Mouse (Mus musculus) embryo, embryonic 10 days (tissue): ENCODE results near the gene Uqcrq.
A peak's percentile ranks its signal among the peaks of the same experiment; 100 is the strongest.

ENCODE experiments used
- DNase-seq: peaks from one replicate; pipeline ENCODE4 v3.0.0-alpha.2; 2015; ENCODE audit warnings: low spot score

The Uqcrq gene

DNA sequence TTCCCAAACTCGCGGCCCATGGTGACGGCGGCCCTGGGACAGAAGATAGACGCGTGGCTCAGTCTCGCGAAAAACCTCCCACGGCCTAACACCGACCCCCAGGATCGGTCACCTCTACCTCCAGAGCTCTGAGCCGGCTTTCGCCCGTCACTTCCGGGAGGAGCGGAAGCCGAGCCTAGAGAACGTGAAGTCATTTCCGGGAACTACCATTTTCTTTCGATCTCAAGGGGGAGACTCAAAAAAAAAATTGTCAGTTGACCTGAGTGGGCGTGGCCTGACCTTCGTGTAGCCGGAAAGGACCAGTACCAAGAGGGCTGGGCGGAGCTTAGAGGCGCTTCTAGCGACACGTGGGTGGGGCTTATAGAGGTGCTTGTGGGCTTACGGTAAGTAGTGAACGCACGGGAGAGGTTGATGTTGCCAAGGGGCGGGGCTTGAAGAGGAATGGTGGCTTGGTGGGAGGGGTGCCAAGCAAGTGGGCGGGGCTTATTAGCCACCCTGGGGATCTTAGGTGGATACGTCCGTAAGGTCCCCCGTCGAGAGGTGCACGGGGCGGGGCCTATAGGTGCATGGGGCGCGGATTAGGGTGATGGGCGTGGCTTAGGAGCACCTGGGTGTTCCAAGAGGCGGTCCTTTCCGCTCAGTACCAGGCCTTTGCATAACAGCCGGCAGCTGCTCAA is at the start of gene Uqcrq, which contains the start of gene Gdf9:
TSS of gene Uqcrq (minus strand) at position 162 of the 677 bp plus-strand sequence.
TSS of gene Gdf9 (plus strand) at position 354 of the 677 bp plus-strand sequence.
- peak; percentile 100 for DNase-seq

DNA sequence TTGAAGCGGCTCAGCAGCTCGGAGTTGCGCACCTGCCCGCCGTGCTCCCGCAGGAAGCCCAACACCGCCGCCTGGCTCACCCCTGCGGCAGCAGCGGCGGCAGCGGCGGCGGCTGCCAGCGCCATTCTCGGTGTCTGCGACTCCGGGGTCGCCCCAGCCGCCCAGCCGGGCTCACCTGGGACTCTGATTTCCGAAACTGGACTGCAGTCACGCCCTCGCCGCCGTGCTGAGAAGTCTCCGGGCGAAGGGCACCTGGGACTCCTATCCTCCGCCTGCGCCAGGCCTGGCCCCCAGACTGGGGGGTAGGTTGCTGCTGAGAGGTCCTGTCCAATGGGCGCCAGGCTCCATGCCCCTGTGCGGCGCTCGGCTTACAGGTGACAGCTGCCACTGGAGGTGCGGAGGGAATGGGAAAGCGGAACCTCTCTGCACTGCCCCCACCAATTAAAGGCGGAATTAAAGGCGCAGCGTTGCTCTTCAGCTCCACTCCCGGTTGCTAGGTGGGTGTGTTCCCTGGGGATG is 49.2 kb upstream of the Uqcrq start, which contains the start of the genes Gm9945 and Sowaha:
TSS of gene Gm9945 (plus strand) at position 384 of the 519 bp plus-strand sequence.
TSS of gene Sowaha (minus strand) at position 492 of the 519 bp plus-strand sequence.
- DNase-seq = no peak

DNA sequence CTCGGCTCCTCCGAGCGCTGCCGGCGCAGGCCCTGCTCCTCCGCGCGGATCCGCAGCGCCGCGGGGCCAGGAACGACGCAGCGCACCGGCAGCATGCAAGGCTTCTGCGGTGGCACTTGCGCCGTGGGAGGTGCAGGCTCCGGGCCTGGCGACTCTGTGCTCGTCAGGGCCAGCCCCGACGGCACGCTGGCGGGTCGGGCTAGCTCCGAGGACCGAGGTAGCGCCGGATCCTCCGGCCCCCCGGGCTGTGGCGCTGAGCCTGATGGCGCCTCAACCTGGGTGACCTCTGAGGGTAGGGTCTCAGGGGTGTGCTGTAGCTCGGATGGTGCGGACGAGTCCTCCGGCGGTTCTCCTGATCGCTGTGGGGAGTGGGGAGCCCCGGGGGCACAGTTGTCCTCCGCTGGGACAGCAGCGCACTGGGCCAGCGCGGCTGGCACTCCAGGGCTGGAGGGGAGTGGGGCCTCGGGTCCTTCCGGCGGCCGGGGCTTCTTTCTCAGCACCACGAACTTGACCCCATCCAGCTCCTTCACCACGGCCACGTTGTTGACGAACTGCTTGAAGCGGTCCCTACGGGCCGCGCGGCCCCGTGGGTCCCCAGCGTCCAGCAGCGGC is 48.6 kb upstream of the Uqcrq start:
- DNase-seq = peak; percentile 13

DNA sequence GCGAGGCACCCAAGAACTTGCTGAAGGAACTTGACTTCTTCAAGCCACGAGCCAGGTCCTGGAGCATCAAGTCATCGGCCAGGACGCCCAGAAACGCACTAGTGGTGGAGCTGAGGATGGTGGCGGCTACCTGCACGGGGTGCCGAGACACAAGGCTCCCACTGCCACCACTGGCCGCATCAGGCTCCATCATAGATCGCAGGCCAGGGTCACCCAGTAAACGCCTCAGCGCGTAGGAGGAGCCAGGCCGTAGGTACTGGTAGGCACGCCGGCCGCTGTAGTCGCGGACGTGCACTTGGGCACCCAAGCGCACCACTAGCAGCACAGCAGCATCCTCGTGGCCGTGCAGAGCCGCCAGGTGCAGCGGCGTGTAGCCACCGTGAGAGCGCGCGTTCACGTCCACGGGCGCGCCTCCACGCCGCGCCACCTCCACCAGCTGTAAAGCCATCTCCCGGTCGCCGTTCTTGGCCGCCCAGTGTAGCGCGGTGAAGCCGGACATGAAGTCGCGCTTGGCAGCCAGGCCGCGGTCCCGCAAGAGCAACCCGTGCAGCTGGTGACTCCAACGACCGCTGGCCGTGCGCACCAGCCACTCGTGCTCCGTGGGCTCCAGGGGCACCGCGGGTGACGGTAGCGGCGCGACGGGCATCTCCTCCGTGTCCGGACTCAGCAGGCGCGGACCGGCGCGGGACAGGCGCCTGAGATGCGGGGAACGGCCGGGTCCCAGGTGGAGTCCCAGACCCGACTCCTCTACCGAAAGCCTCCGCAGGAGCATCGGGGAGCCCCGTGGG is 47.9 kb upstream of the Uqcrq start:
- DNase-seq = peak; percentile 39

GRCm38 (mm10) chr11:53477833-53478232 is 47.2 kb upstream of the Uqcrq start:
- DNase-seq = peak; percentile 46

DNA sequence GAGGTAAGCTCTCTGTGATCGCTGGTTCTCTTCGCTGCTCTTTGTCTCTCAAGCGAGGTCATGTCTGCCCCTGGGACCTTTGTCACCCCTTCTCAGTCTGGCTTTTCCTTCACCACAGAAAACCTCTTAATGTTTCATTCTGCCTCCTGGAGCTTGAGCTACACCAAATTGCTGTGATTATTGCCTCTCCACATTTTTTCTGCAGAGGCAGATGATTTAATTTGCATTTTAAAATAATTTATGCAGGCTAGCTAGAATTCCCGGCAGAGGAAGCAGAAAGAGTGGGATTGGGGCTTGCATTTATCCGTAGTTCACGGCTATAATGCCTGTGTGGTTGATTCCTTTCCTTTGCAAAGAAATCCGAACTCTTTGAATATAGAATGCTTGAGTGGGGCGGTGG is 45.0 kb upstream of the Uqcrq start:
- DNase-seq = no peak

DNA sequence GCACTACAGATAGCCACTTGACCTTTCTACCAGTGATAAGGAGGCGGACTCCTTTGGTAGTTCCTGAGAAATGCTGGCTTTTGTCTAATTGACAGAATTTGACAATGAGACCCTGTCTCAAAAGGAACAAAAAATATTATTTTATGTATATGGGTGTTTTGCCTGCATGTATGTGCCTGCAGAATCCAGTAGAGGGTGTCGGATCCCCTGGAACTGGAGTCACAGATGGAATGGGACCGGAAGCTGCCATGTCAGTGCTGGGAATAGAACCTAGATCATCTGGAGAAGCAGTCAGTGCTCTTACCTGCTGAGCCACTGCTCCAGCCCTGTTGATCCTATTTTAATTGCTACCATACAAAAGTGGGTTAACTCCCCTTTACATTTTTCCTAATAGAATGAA is 42.1 kb upstream of the Uqcrq start:
- peak; percentile 21 for DNase-seq

DNA sequence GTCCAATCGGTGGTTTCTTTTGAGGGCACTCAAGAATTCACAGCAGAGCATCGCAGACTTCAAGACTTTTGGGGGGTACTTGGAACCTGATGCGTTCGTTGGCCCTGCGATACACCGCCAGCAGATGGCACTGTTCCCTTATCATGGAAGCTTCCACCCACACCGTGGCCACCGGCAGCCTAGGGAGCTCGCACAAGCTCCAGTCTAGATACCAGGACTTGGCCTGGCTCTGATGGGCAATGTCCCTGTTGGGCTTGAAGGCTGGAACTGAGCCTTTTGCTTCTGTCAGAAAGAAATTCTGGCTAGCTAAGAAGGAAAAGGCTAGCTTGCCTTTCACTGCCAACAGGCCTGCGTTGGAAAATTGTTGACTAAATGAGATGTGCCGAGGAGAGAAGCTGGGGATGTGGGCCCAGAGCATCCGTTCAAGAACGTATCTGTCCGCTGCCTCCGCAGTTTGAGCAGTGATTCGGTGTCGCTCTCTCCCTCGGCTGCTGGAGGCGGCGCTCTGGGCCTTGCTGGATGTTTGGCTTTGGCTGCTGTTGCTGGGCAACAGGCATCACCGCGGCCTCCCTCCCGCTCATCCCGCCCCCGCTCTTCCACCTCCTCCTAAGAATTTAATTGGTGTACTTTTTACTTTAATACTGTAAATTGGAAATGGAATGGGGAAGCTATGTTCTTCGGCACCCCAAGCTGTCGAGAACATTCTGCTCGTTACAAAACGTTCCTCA is 39.5 kb upstream of the Uqcrq start, which contains the start of gene Gm9837:
TSS of gene Gm9837 (minus strand) at position 512 of the 728 bp plus-strand sequence.
- DNase-seq = peak; percentile 98

GRCm38 (mm10) chr11:53469294-53469967 is 38.8 kb upstream of the Uqcrq start:
- no peak for DNase-seq

DNA sequence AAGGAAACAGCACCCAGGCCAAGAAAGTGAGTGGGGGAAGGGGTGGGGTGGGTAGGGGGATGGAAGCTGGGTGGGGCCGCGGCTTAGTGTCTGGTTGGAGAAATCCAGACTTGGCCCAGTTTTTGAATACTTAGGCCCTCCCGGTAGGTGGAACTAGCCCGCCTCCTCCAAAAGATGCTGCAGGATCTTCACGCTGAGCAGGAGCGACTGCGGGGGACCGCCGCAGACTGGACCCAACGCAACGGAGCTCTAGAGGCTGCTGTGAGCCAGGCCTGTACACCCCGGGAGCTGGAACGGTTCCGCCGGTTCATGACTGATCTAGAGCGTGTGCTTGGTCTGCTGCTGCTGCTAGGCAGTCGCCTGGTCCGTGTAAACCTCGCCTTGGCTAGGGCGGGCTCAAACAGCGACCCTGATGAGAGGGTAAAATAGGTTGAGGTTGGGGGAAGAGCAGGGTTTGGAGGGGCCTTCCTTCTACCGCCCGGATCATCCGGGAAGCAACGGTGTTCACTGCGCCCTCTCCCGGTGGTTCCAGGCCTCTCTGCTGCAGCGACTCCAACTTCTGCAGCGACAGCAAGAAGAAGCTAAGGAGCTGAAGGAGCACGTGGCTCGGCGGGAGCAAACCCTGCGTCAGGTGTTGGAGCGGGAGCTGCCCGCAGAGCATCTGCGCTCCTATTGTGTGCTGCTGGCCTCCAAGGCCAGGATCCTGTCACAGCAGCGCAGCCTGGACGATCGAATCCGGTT is 35.8 kb upstream of the Uqcrq start:
- peak; percentile 91 for DNase-seq

DNA sequence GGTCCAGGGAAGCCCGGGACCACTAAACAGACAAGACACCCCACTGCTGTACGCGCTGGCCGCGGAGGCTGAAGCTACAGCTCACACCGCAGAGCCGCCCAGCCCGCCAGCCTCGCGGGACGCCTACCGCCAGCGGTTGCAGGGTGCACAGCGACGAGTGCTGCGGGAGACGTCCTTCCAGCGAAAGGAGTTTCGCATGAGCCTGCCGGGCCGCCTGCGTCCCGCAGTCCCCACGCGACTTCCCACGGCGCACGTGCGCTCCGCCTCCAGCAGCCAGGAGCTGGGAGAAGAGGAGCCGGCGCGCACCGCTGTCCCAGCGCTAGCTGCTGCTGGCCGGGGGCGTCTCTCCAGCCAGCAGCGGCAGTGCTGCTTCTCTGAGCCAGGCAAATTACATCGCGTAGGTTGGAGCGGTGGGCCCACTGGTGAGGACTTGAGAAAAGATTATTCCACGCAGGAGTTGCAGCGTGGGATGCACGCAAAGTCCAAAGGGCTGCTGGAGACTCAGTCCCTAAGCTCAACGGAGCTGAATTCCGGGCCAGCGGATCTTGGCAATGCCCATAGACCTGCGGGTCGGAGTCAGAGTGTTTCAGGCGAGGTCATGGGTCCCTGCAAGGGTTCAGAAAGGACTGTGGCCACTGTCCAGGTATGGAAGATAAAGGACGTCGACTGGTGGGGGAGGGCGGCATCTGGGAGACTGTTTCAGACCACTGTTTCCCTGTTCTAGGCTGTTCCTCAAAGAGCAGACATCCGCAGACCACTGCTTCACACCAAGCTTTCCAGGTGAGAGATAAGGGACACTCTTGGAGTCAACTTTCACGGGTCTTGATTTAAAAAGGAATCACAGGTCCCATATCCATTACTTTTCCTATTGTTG is 33.2 kb upstream of the Uqcrq start:
- peak; percentile 60 for DNase-seq

- peak; percentile 14 for DNase-seq
Observed at GRCm38 (mm10) chr11:53461727-53462126, 31.1 kb upstream of the Uqcrq start.

GRCm38 (mm10) chr11:53460192-53460591 is 29.6 kb upstream of the Uqcrq start:
- no peak for DNase-seq

GRCm38 (mm10) chr11:53458996-53459395 is 28.4 kb upstream of the Uqcrq start:
- no peak for DNase-seq

DNA sequence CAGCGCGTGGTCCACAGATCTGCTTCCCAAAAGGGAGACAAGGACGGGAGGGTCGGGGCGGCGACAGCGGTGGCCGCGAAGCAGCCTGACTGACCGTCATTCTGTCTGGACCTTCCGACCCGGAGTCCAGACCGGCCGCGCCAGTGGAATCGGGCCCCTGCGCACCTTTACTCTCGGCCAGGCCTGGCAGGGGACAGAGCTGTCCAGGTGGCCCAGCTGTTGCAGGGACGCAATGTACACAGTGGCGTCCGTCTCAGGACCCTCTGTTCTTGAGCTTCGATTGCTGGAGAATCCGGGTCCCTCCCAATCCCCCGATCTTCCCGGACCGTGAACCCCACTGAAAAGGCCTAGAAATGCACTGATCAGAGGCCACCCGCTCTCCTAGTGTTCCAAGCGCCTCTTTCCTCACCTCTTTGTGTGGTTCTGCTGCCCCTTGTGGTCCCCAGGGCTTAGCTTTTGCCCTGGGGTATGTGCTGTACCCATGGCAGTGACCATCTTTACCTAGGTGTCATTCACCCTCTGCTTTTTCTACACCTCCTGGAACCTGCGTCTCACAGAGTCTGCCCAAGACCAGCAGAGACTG is 26.8 kb upstream of the Uqcrq start:
- peak; percentile 16 for DNase-seq

DNA sequence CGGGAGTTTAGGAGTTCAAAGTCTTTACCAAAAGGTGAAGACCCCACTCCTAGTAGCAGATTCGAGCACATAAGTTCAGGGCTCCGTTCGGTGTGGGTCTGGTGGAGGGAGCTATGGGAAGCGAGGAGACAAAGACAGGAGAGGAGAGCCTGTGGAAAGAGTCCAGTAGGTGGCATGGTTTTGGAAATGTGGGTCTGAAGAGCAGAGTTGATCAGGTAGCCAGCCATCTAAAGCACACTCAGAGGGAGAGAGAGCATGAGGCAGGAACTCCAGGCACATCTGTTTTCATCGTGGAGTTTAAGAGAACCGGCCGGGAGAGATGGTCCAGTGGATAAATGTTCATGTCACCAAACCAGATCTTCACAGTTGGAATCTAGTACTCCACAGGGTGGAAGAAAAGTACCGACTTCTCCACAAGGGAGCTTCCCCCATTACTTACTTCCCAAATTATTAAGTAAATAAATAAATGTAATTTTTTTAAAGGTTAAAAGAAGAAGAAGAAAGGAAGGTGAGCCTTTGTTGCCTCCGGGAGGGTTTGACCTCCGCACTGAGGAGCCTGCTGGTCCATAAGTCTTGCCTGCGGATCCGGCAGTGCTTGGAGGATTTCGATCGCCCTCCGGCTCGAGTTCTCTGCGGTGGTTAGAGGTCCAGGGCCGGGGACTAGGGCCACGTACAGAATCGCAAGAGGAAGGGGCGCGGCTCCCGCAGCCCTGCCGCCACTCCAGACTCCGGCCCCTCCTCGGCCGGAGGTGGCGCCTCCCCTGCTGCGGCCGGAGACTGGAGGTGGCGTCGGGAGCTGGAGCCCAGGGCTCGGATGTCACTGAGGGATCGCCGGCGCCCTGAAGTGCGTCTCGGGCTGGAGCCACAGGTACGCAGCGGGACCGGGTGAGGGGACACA is 26.1 kb upstream of the Uqcrq start, which contains the start of the genes Gm10447 and Shroom1:
TSS of gene Gm10447 (minus strand) at position 637 of the 898 bp plus-strand sequence.
TSS of gene Shroom1 (plus strand) at position 732 of the 898 bp plus-strand sequence.
- DNase-seq = peak; percentile 79

DNA sequence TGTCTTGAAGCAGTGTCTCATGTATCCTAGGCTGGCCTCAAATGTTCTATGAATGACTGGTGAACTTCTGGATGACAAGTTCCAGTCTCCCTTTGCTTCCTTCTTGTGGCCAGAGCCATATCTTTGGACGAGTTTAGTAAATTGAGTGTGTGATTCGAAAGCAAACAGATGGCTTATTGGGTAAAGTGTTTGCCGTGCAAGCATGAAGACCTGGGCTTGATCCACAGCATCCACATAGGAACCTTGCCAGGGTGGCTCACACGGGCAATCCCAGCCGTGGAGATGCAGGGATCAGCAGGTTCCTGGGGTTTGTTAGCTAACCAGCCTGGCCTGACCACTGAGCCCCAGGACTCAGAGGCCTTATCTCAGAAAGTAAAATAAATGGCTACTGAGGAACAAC is 22.4 kb upstream of the Uqcrq start:
- no peak for DNase-seq

- no peak for DNase-seq
Observed at GRCm38 (mm10) chr11:53452396-53452795, 21.8 kb upstream of the Uqcrq start.
